Mouse (Mus musculus): Measurements from ENCODE around the gene Sh3tc1. TPM values are rescaled to one million over a fixed set of nuclear protein-coding genes. Genes with fewer than 3 reads are reported as not detected.
A peak's percentile ranks its signal among the peaks of the same experiment; 100 is the strongest.

The Sh3tc1 gene
- total RNA-seq (2015) (2.7 and 4.1 TPM in 2 replicates), total RNA-seq (2017) (2.9 and 5.5 TPM in 2 replicates)

- ATAC-seq (replicated peaks; ENCODE audit: poor library complexity), result peak; percentile 30; the same call in 1 of the 2 replicates
Measured at GRCm38 (mm10) chr5:35739536-35740278, at the start of gene Sh3tc1. Gene Sh3tc1, minus strand, starts transcription at chr5:35739987.

DNA sequence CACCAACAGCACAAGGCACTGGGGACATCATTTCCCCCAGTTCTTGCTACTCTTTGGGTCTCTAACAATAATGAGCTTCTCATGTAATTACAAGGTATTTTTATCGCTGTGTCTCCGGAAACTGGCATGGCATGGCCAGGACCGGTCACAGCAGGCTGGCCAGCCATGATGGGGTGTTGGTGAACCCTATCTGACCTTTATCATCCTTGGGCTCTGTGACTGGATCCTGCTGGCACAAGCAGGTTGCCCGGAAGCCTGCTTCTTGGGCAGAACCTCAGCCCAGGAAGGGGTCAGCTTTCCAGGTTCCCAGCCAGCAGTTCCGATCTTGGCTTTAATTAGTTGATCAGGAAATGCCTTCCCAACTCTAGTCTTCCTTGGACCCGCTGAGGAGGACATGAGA is 48.9 kb upstream of the Sh3tc1 start:
- no peak for ATAC-seq (replicated peaks; ENCODE audit: poor library complexity)

GRCm38 (mm10) chr5:35787847-35788246 is 48.1 kb upstream of the Sh3tc1 start:
- no peak for ATAC-seq (replicated peaks; ENCODE audit: poor library complexity)

DNA sequence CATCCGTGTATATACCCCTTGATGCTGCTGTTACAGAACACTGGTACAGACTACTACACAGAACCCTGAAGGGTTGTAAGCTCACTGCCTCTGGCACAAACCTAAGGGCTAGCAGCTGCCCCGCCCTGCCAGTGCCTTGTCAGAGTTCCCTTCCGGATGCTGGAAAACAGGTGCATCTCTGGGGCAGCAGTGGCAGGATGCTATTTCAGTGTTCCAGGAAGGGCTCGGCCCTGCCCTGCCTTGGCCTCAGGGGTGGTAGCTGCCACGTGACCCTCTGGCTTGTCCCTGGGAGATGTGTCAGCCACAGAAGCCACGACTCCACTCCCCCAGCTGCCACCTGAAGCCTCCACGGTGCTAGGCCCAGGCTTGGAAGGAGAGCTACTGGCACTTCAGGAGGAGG is 46.1 kb upstream of the Sh3tc1 start:
- ATAC-seq (replicated peaks; ENCODE audit: poor library complexity), result no peak

DNA sequence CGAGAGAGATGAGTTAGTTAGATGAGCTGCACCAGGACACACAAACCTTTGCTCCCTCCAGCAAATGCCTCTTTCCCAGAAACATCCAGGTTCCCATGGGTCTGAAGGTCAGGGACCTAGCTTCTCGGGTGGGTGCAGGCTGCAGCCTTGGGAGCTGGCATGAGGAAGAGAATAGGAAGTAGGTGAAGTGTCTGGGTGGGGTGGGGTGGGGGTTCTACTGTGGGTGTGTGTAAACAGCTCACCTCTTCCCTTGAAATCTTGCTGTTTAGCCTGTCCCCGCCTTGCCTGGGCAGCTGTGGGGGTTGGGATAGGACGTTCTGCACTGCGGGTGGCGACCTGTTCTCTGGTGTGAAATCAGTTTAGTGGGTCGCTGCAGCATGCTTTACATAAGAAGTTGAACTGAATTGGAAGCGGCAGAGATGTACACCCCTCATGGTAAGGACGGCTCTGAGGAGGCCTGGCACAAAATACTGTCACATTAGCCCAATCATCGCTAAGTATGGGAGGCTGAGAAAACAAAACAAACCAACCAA is 42.9 kb upstream of the Sh3tc1 start:
- ATAC-seq (replicated peaks; ENCODE audit: poor library complexity), result no peak

DNA sequence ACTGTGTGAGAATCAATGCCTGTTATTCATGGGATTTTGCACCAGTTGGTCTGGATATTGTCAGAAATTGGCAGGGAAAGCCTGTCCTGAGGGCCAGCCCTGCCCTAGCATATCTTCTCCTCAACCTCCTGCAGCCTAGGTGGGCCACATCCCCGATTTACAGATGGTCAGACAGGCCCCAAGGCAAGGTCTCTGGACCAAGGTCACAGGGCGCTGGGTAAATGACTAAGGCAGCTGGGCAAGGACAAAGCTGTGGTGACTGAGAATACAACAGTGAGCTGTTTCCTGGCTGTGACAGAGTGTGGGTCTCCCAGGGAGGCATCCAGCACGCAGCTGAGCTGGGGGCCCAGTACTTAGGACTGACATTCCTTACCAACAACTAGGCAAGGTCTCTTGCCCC is 41.3 kb upstream of the Sh3tc1 start:
- ATAC-seq (replicated peaks; ENCODE audit: poor library complexity), result no peak

DNA sequence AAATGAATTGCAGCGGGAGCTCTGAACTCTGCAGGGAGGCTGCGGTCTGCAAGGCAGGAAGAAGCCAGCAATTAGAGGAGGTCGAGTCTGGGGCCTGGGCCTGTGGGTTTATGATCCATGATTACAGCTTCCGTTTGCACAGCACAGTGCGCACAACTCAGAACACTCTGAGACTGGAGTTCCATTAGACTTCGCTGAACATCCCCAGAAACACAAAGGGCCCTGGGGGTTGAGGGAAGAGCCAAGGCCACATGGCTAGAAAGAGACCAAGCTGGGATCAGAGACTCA is 34.3 kb upstream of the Sh3tc1 start:
- ATAC-seq (replicated peaks; ENCODE audit: poor library complexity), result 0 out of 2 replicates have a peak, but pooled peaks have one; percentile 46

DNA sequence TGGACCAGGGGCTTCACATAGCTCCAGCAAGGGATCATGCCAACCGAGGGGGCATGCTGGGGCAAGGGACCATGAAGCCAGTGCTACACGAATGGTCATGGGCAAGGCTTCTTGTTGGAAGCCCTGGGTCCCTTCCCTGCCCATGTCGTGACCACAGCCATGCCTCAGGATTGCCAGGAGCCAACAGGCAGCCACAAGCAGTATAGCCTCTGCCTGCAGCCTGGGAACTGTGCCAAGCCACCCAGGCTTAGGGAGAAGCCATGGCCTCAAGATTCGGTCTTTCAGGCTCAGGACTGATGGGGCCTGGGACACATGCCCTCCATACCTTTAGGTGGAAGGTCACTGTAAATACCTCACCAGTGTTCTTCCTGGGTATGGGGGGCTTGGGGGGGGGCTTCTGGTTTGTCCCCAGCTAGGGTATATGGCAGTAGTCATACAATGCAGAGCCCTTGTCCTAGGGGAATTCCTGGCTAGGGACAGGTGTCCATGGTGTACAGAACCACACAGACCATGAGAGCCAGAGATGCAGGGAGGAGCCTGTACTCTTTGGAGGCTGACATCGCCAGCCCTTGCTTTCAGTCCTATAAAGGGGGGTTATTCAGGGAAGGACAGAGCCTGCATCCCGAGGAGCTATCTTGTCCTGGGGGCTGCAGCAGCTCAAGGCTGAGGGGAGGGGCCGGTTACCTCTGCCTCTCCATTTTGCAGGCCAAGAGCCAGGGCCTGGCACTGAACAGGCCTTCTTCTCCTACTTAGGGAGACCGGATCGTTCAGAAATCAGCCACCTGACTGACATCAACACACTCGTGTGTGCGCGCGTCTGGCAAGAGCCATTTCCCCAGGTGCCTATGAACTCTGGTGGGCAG is 33.7 kb upstream of the Sh3tc1 start:
- ATAC-seq (replicated peaks; ENCODE audit: poor library complexity), result peak; percentile 46

DNA sequence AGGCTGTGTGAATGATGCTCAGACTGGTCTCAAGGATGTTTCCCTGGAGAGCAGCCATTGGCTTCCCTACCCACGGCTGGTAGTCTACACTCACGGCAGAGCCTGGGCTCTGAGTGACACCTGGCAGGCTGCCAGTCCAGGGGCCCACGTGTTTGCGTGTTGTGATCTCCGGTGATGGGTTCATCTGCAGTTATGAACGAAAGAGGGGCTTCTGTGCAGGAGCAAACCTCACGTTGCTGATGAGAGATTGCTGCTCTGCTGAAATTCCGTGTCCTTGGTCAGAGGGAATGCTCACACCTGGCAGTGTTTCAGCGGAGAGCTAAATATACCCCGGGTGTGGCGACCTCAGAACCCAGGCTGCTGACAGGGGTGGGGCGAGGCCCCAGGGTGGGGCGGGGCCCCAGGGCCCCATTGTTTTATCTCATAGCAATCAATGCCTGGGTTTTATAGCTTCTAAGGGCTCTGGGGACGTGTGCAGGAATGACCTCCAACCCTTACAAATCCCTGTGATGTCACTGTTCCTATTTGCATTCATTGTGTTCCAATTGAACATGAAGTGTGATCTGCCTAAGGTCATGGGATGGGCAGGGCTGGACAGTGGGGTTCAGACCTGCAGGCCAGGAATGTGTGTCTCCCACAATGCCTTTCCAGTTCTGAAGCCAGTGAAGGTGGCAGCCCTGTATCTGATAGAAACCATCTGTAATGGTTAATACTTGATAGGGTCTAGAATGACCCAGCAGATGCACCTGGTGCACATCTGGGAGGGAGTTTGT is 31.3 kb upstream of the Sh3tc1 start:
- no peak for ATAC-seq (replicated peaks; ENCODE audit: poor library complexity)

DNA sequence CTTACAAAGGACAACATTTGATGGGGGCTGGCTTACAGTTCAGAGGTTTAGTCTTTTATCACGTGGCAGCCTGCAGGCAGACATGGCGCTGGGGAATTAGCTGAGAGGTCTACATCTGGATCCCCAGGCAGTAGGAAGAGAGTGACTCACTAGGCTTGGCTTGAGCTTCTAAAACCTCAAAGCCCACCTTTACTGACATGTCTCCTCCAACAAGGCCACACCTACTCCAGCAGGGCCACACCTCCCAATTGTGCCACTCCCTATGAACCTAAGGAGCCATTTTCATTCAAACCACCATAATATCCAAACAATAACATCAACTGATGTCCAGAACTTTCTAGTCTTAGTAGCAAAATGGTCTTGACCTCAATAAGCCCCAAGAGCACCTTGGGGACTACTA is 30.5 kb upstream of the Sh3tc1 start:
- ATAC-seq (replicated peaks; ENCODE audit: poor library complexity), result no peak

GRCm38 (mm10) chr5:35768997-35769396 is 29.2 kb upstream of the Sh3tc1 start:
- no peak for ATAC-seq (replicated peaks; ENCODE audit: poor library complexity)

- no peak for ATAC-seq (replicated peaks; ENCODE audit: poor library complexity)
Measured at GRCm38 (mm10) chr5:35768525-35768924, 28.7 kb upstream of the Sh3tc1 start.

GRCm38 (mm10) chr5:35765909-35766308 is 26.1 kb upstream of the Sh3tc1 start:
- no peak for ATAC-seq (replicated peaks; ENCODE audit: poor library complexity)

- ATAC-seq (replicated peaks; ENCODE audit: poor library complexity), result no peak
Measured at GRCm38 (mm10) chr5:35762850-35763249, 23.1 kb upstream of the Sh3tc1 start.

DNA sequence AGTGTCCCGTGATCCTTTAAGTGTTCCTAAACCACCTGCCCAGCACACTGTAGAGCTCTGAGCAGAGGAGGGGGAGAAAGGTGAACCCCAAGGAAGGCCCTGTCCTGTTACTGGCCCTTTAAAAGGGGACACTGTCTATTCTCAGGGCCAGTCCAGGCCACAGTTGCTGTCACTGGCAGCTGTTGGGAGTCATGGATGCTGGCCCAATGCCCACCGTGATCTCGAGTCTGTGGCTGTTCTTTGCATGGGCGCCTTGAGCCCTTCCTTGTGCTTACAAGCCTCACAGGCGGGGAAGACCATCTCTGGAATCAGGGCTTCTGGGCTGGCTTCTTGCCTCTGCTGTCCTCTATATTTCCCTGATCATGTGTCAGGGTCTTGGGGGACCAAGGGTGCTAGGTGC is 22.6 kb upstream of the Sh3tc1 start:
- ATAC-seq (replicated peaks; ENCODE audit: poor library complexity), result no peak

GRCm38 (mm10) chr5:35761323-35761722 is 21.5 kb upstream of the Sh3tc1 start:
- no peak for ATAC-seq (replicated peaks; ENCODE audit: poor library complexity)

GRCm38 (mm10) chr5:35758081-35759053 is 18.6 kb upstream of the Sh3tc1 start:
- ATAC-seq (replicated peaks; ENCODE audit: poor library complexity), result no peak

DNA sequence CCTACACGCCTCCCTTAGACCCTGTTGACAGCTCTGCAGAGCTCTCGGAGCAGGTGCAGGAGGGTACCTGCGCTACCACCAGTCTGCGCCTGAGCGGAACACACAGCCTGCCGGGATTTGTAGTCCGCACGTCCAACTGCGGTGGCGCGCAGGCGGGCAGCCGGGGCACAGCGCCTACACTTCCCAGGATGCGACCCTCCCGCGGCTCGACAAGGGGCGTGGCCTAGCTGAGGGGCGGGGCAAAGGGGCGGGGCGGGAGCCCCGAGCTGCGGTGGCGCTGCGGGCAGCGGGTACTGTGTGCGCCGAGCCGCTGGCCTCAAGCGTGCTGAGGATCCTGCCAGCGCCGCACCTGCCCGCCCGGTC is 17.8 kb upstream of the Sh3tc1 start, which contains the start of gene Ablim2:
TSS of gene Ablim2 (plus strand) at position 242 of the 363 bp plus-strand sequence.
- ATAC-seq (replicated peaks; ENCODE audit: poor library complexity), result peak; percentile 87

DNA sequence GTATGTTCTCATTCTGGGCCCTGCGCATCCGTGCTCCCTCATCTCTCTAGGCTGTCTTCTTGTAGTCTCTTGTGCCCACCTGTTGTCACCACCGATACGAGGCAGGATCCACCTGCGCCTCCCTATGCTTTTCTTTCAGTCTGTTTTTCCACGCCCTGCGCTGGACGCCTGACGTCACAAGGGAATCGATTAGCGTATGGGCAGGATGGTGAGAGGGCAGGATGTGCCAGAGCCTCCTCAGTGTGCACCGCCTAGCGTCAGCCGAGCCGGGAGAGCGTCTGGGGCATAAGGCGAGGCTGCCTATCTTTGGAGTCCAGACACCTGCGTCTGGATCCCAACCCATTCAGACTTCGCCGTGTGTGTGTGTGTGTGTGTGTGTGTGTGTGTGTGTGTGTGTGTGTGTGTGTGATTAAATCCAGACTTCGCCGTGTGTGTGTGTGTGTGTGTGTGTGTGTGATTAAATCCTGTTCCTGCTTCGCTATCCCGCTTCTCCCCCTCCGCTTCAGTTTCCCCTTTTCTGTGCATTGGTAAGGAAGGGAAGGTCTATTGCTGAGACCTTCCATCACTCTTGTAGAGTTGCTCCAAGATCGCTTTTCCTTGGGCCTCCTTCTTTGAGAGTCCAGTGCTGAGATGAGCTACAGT is 17.3 kb upstream of the Sh3tc1 start:
- peak; percentile 45 for ATAC-seq (replicated peaks; ENCODE audit: poor library complexity)

GRCm38 (mm10) chr5:35756020-35756419 is 16.2 kb upstream of the Sh3tc1 start:
- ATAC-seq (replicated peaks; ENCODE audit: poor library complexity), result no peak

Measured in megakaryocyte progenitor cell, adult 5-6 weeks (primary cell).